Comparison of ENCODE assay signal across 17 mouse cellular contexts in the genomic region with DNA sequence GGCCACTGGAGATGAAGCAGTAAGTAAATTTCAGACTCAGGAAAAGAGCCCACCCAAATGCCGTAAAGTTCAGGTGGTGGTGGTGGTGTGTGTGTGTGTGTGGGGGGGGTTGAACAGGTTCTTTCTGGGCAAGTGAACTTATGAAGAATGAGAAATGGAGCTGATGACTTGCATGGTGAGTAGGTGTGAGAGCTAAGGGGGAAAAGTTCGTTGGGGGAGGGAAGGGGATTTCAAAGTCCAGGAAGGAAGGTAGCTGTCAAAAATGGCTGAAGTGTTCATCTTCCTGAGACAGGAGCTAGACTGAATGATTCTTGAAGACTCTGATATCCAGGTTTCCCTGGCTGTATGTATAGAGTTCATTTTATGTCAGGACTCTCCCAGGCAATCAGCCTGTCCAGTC. TPM values are rescaled to one million over a fixed set of nuclear protein-coding genes. Genes with fewer than 3 reads are reported as not detected.
DNase-seq lines count a peak whose midpoint lies in the region; ATAC-seq and TF ChIP-seq lines count a peak whose summit lies in the region.
"Had no signal": no experiment of that assay in that cellular context is flagged by ENCODE, and none has a peak within 500 bp of the region (broad histone marks: within the 10 kb centered on the region; RNA-seq: fewer than 3 reads in every experiment).

No protein-coding gene starts in this region.

- no peak for DNase-seq in lung, adult 2 months
- no peak for DNase-seq in lung, postnatal 0 days (ENCODE audit: low spot score)
- DNase-seq in liver, embryonic 13.5 days: no peak
- peak; percentile 25 for DNase-seq in splenic B cell, adult 2 months (ENCODE audit: low read depth, low spot score)
- DNase-seq in urinary bladder, adult 2 months (ENCODE audit: low spot score): no peak
- DNase-seq in testis, postnatal 10 days (ENCODE audit: low spot score): no peak
- DNase-seq: adrenal gland, adult 8-10 months; cerebellum, adult 8-10 months; heart, postnatal 14 days; kidney, adult 11 months; kidney, postnatal 14 days had no signal

- TF ChIP-seq POLR2A in lung, adult 2 months (IDR thresholded peaks at IDR 0.05; ENCODE audit: borderline replicate concordance, extremely low read depth, low read depth, low read length): no peak
- TF ChIP-seq POLR2A in bone marrow, adult 2 months (IDR thresholded peaks at IDR 0.05; ENCODE audit: borderline replicate concordance, control insufficient read depth, low read depth, low read length): no peak

- H3K4me1 ChIP-seq in lung, adult 2 months (ENCODE audit: control insufficient read depth, insufficient read depth, low read length): no peaks in the 10 kb centered on the region; the same call in 1 of the 2 replicates
- H3K4me1 ChIP-seq in lung, postnatal 0 days (ENCODE audit: insufficient read depth, low read depth, low read length): no peaks in the 10 kb centered on the region
- peaks cover 9% of the 10 kb centered on the region for H3K4me1 ChIP-seq in bone marrow, adult 2 months (ENCODE audit: control insufficient read depth, insufficient read depth, low read length)
- H3K4me1 ChIP-seq in liver, embryonic 13.5 days (replicated peaks): peaks cover 21% of the 10 kb centered on the region
- H3K4me1 ChIP-seq: embryonic facial prominence, embryonic 12.5 days; forebrain, embryonic 15.5 days; limb, embryonic 12.5 days; neural tube, embryonic 12.5 days had no signal

- no peak overlapping the region for H3K27ac ChIP-seq in lung, postnatal 0 days (ENCODE audit: low read length)
- H3K27ac ChIP-seq in bone marrow, adult 2 months (ENCODE audit: control insufficient read depth, insufficient read depth, low read depth, low read length, poor library complexity): peak overlapping the region; percentile 93
- peak overlapping the region; percentile 10; the same call in 1 of the 2 replicates for H3K27ac ChIP-seq in liver, embryonic 13.5 days
- H3K27ac ChIP-seq: embryonic facial prominence, embryonic 12.5 days; forebrain, embryonic 15.5 days; hindbrain, embryonic 14.5 days; limb, embryonic 12.5 days; neural tube, embryonic 12.5 days had no signal

- H3K36me3 ChIP-seq in lung, postnatal 0 days (ENCODE audit: insufficient read depth, low read length): no peaks in the 10 kb centered on the region
- no peaks in the 10 kb centered on the region for H3K36me3 ChIP-seq in liver, embryonic 13.5 days
- peaks cover 2% of the 10 kb centered on the region; the same call in 1 of the 2 replicates for H3K36me3 ChIP-seq in splenic B cell, adult 2 months (ENCODE audit: control insufficient read depth, insufficient read depth, low read length, poor library complexity, severe bottlenecking)
- H3K36me3 ChIP-seq: embryonic facial prominence, embryonic 12.5 days; forebrain, embryonic 15.5 days; limb, embryonic 12.5 days; neural tube, embryonic 12.5 days had no signal

- 81% methylated on average over 2 of the region's 2 CpGs for WGBS in lung, adult 2 months
- 61% methylated on average over 2 of the region's 2 CpGs for WGBS in lung, postnatal 0 days
- WGBS in bone marrow, adult 2 months: 18% methylated on average over 2 of the region's 2 CpGs
- WGBS in liver, embryonic 13.5 days (ENCODE audit: insufficient replicate concordance): 39% methylated on average over 2 of the region's 2 CpGs

- H3K9ac ChIP-seq in lung, postnatal 0 days (replicated peaks; ENCODE audit: low read depth): no peak overlapping the region
- 0 out of 2 replicates have a peak overlapping the region, but pooled peaks have one; percentile 13 for H3K9ac ChIP-seq in liver, embryonic 13.5 days
- H3K9ac ChIP-seq: embryonic facial prominence, embryonic 12.5 days; forebrain, embryonic 15.5 days; hindbrain, embryonic 14.5 days; limb, embryonic 12.5 days; neural tube, embryonic 12.5 days had no signal

- no peak for TF ChIP-seq CTCF in lung, adult 2 months (IDR thresholded peaks at IDR 0.05; ENCODE audit: insufficient read depth, low read length)
- TF ChIP-seq CTCF in lung, postnatal 0 days (IDR thresholded peaks at IDR 0.05): no peak
- TF ChIP-seq CTCF in bone marrow, adult 2 months (IDR thresholded peaks at IDR 0.05; ENCODE audit: control insufficient read depth, insufficient read depth, low read length): no peak

- no peak for TF ChIP-seq EP300 in lung, postnatal 0 days (IDR thresholded peaks at IDR 0.05)

- H3K4me2 ChIP-seq in lung, postnatal 0 days (replicated peaks; ENCODE audit: low read depth, low read length): no peak overlapping the region
- peak overlapping the region; percentile 30; the same call in 1 of the 2 replicates for H3K4me2 ChIP-seq in liver, embryonic 13.5 days
- H3K4me2 ChIP-seq: embryonic facial prominence, embryonic 12.5 days; forebrain, embryonic 15.5 days; hindbrain, embryonic 14.5 days; limb, embryonic 12.5 days; neural tube, embryonic 12.5 days had no signal

- no peaks in the 10 kb centered on the region for H3K27me3 ChIP-seq in lung, postnatal 0 days (replicated peaks; ENCODE audit: insufficient read depth, low read length)
- H3K27me3 ChIP-seq in liver, embryonic 13.5 days: no peaks in the 10 kb centered on the region
- no peaks in the 10 kb centered on the region for H3K27me3 ChIP-seq in splenic B cell, adult 2 months (ENCODE audit: control insufficient read depth, insufficient read depth, low read length, poor library complexity, severe bottlenecking)
- H3K27me3 ChIP-seq: embryonic facial prominence, embryonic 12.5 days; forebrain, embryonic 15.5 days; limb, embryonic 12.5 days; neural tube, embryonic 12.5 days had no signal

- no peaks in the 10 kb centered on the region for H3K9me3 ChIP-seq in lung, postnatal 0 days (ENCODE audit: low read length)
- no peaks in the 10 kb centered on the region for H3K9me3 ChIP-seq in liver, embryonic 13.5 days (replicated peaks)
- H3K9me3 ChIP-seq: embryonic facial prominence, embryonic 12.5 days; forebrain, embryonic 15.5 days; limb, embryonic 12.5 days; neural tube, embryonic 12.5 days had no signal

- H3K4me3 ChIP-seq in lung, adult 2 months (replicated peaks; ENCODE audit: extremely low read depth, low read depth, low read length): peak overlapping the region; percentile 34
- H3K4me3 ChIP-seq in lung, postnatal 0 days (ENCODE audit: low read depth, low read length): no peak overlapping the region
- H3K4me3 ChIP-seq in bone marrow, adult 2 months (replicated peaks; ENCODE audit: control insufficient read depth, low read depth, low read length): peak overlapping the region; percentile 90
- peak overlapping the region; percentile 26 for H3K4me3 ChIP-seq in liver, embryonic 13.5 days (replicated peaks)
- H3K4me3 ChIP-seq: embryonic facial prominence, embryonic 12.5 days; forebrain, embryonic 15.5 days; limb, embryonic 12.5 days; neural tube, embryonic 12.5 days had no signal

- ATAC-seq in lung, postnatal 0 days: no peak
- ATAC-seq in liver, embryonic 13.5 days (ENCODE audit: low read depth): no peak
- ATAC-seq: forebrain, embryonic 15.5 days had no signal

RNA-seq across cellular contexts. Expression of gene Sash3, which starts 1.0 kb away (rescaled TPM):
- polyA plus RNA-seq in lung, adult 2 months (2012; rRNA removed): 11.5 and 14.6 TPM in 2 replicates
- polyA plus RNA-seq in lung, postnatal 0 days (2015; fragmentation: Nextera tagmentation; extraction: Ambion mirVana): 4.5 and 4.8 TPM in 2 replicates
- 19.3 and 33.7 TPM in 2 replicates for polyA plus RNA-seq in bone marrow, adult 2 months (2011; ENCODE audit: insufficient read depth, insufficient read length, low replicate concordance, missing spikeins)
- 6.6 and 6.7 TPM in 2 replicates for polyA plus RNA-seq in liver, embryonic 13.5 days (2015; fragmentation: Nextera tagmentation; extraction: Ambion mirVana)
- 2.9 and 3.0 TPM in 2 replicates for polyA plus RNA-seq in urinary bladder, adult 2 months (2012; rRNA removed)

RNA-seq across cellular contexts. Expression of gene Xpnpep2, which starts 38.7 kb away (rescaled TPM):
- 3.5 and 9.1 TPM in 2 replicates for polyA plus RNA-seq in lung, adult 2 months (2012; rRNA removed)
- 0.54 and 0.64 TPM in 2 replicates for polyA plus RNA-seq in lung, postnatal 0 days (2015; fragmentation: Nextera tagmentation; extraction: Ambion mirVana)
- polyA plus RNA-seq in bone marrow, adult 2 months (2011; ENCODE audit: insufficient read depth, insufficient read length, low replicate concordance, missing spikeins): not detected in 2 replicates
- polyA plus RNA-seq in liver, embryonic 13.5 days (2015; fragmentation: Nextera tagmentation; extraction: Ambion mirVana): 0.10 TPM in 1 of 2 replicates, not detected in the other
- 2.1 and 3.0 TPM in 2 replicates for polyA plus RNA-seq in urinary bladder, adult 2 months (2012; rRNA removed)
